26 mouse cellular contexts compared by ENCODE assay signal in the genomic region with DNA sequence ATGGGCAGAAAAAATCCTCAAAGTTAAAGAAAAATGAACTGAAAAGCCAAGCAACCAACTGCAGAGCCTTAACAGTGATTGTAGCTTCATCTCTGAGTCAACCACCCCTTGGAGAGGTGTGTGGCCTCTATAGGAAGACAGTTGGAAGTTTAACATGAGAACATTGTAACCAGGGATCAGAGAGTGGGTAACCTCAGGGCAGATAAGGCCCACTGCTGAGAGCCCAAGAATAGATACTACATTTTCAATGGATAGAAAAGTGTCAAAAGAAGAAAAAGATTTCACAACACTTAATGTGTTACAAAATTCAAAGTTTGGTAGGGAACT. TPM values are rescaled to one million over a fixed set of nuclear protein-coding genes. Genes with fewer than 3 reads are reported as not detected.
DNase-seq lines count a peak whose midpoint lies in the region; ATAC-seq and TF ChIP-seq lines count a peak whose summit lies in the region.
"Had no signal": no experiment of that assay in that cellular context is flagged by ENCODE, and none has a peak within 500 bp of the region (broad histone marks: within the 10 kb centered on the region; RNA-seq: fewer than 3 reads in every experiment).

No protein-coding gene starts in this region.

- H3K36me3 ChIP-seq in forebrain, embryonic 16.5 days (ENCODE audit: control insufficient read depth, insufficient read depth), result no peaks in the 10 kb centered on the region
- H3K36me3 ChIP-seq in forebrain, embryonic 12.5 days (replicated peaks), result no peaks in the 10 kb centered on the region
- H3K36me3 ChIP-seq in hindbrain, postnatal 0 days (ENCODE audit: insufficient read depth, low read length), result no peaks in the 10 kb centered on the region
- no peaks in the 10 kb centered on the region for H3K36me3 ChIP-seq in hindbrain, embryonic 10.5 days
- no peaks in the 10 kb centered on the region for H3K36me3 ChIP-seq in lung, embryonic 16.5 days (ENCODE audit: control insufficient read depth, insufficient read depth, low read length)
- H3K36me3 ChIP-seq: embryonic facial prominence, embryonic 12.5 days; heart, embryonic 12.5 days; limb, embryonic 10.5 days; limb, embryonic 15.5 days; liver, embryonic 13.5 days; midbrain, embryonic 10.5 days; midbrain, embryonic 15.5 days; neural tube, embryonic 12.5 days had no signal

- no peak overlapping the region for H3K27ac ChIP-seq in forebrain, embryonic 16.5 days (ENCODE audit: low read length)
- H3K27ac ChIP-seq in forebrain, embryonic 12.5 days, result no peak overlapping the region
- no peak overlapping the region for H3K27ac ChIP-seq in hindbrain, postnatal 0 days
- no peak overlapping the region for H3K27ac ChIP-seq in hindbrain, embryonic 10.5 days
- no peak overlapping the region for H3K27ac ChIP-seq in lung, embryonic 16.5 days (ENCODE audit: low read length)
- H3K27ac ChIP-seq: embryonic facial prominence, embryonic 12.5 days; heart, adult 2 months; hindbrain, embryonic 14.5 days; limb, embryonic 10.5 days; limb, embryonic 15.5 days; liver, embryonic 13.5 days; midbrain, embryonic 10.5 days; midbrain, embryonic 15.5 days; neural tube, embryonic 12.5 days had no signal

- no peaks in the 10 kb centered on the region for H3K27me3 ChIP-seq in forebrain, embryonic 16.5 days (replicated peaks; ENCODE audit: control insufficient read depth, insufficient read depth, low read length)
- H3K27me3 ChIP-seq in forebrain, embryonic 12.5 days, result no peaks in the 10 kb centered on the region
- no peaks in the 10 kb centered on the region for H3K27me3 ChIP-seq in hindbrain, postnatal 0 days (ENCODE audit: insufficient read depth, low read length)
- no peaks in the 10 kb centered on the region for H3K27me3 ChIP-seq in hindbrain, embryonic 10.5 days (ENCODE audit: insufficient read depth, poor library complexity, severe bottlenecking)
- no peaks in the 10 kb centered on the region for H3K27me3 ChIP-seq in lung, embryonic 16.5 days (ENCODE audit: control insufficient read depth, insufficient read depth, low read depth, low read length)
- H3K27me3 ChIP-seq: embryonic facial prominence, embryonic 12.5 days; heart, embryonic 12.5 days; limb, embryonic 15.5 days; liver, embryonic 13.5 days; midbrain, embryonic 15.5 days; neural tube, embryonic 12.5 days had no signal

- H3K4me3 ChIP-seq in forebrain, embryonic 16.5 days (replicated peaks; ENCODE audit: low read length), result no peak overlapping the region
- no peak overlapping the region for H3K4me3 ChIP-seq in forebrain, embryonic 12.5 days (replicated peaks)
- no peak overlapping the region for H3K4me3 ChIP-seq in hindbrain, postnatal 0 days (ENCODE audit: low read length)
- H3K4me3 ChIP-seq in hindbrain, embryonic 10.5 days, result no peak overlapping the region
- no peak overlapping the region for H3K4me3 ChIP-seq in lung, embryonic 16.5 days (ENCODE audit: low read length)
- H3K4me3 ChIP-seq: embryonic facial prominence, embryonic 12.5 days; heart, adult 2 months; heart, embryonic 12.5 days; limb, embryonic 10.5 days; limb, embryonic 15.5 days; liver, embryonic 13.5 days; midbrain, embryonic 10.5 days; midbrain, embryonic 15.5 days; neural tube, embryonic 12.5 days had no signal

- peak; percentile 50; the same call in 1 of the 2 replicates for ATAC-seq in forebrain, embryonic 16.5 days
- no peak for ATAC-seq in forebrain, embryonic 12.5 days (ENCODE audit: low FRiP score)
- ATAC-seq in hindbrain, postnatal 0 days, result 0 out of 2 replicates have a peak, but pooled peaks have one; percentile 4
- ATAC-seq in lung, embryonic 16.5 days (ENCODE audit: low read depth), result no peak
- ATAC-seq: CD4-positive, CD25-positive, alpha-beta regulatory T cell, adult 4 months; inflammation-experienced regulatory T-cells, adult 6 months; midbrain, embryonic 15.5 days had no signal

- TF ChIP-seq CTCF in hindbrain, postnatal 0 days (IDR thresholded peaks at IDR 0.05; ENCODE audit: low read depth), result no peak

- no peak overlapping the region for H3K9ac ChIP-seq in forebrain, embryonic 16.5 days (replicated peaks; ENCODE audit: low read depth, low read length)
- no peak overlapping the region for H3K9ac ChIP-seq in forebrain, embryonic 12.5 days
- no peak overlapping the region for H3K9ac ChIP-seq in hindbrain, postnatal 0 days (replicated peaks; ENCODE audit: low read length)
- no peak overlapping the region for H3K9ac ChIP-seq in lung, embryonic 16.5 days (ENCODE audit: low read length)
- H3K9ac ChIP-seq: embryonic facial prominence, embryonic 12.5 days; heart, embryonic 12.5 days; hindbrain, embryonic 14.5 days; limb, embryonic 15.5 days; liver, embryonic 13.5 days; midbrain, embryonic 15.5 days; neural tube, embryonic 12.5 days had no signal

- peaks cover 3% of the 10 kb centered on the region; the same call in 1 of the 2 replicates for H3K4me1 ChIP-seq in forebrain, embryonic 16.5 days (replicated peaks; ENCODE audit: control insufficient read depth, insufficient read depth, low read length)
- H3K4me1 ChIP-seq in forebrain, embryonic 12.5 days, result no peaks in the 10 kb centered on the region
- H3K4me1 ChIP-seq in hindbrain, postnatal 0 days (ENCODE audit: insufficient read depth, low read length), result no peaks in the 10 kb centered on the region
- H3K4me1 ChIP-seq in hindbrain, embryonic 10.5 days (replicated peaks), result no peaks in the 10 kb centered on the region
- no peaks in the 10 kb centered on the region for H3K4me1 ChIP-seq in lung, embryonic 16.5 days (replicated peaks; ENCODE audit: control insufficient read depth, insufficient read depth, low read length)
- H3K4me1 ChIP-seq: embryonic facial prominence, embryonic 12.5 days; heart, embryonic 12.5 days; limb, embryonic 10.5 days; limb, embryonic 15.5 days; liver, embryonic 13.5 days; midbrain, embryonic 10.5 days; midbrain, embryonic 15.5 days; neural tube, embryonic 12.5 days had no signal

- H3K9me3 ChIP-seq in forebrain, embryonic 16.5 days (ENCODE audit: control insufficient read depth, low read length), result no peaks in the 10 kb centered on the region
- H3K9me3 ChIP-seq in forebrain, embryonic 12.5 days, result no peaks in the 10 kb centered on the region
- H3K9me3 ChIP-seq in hindbrain, postnatal 0 days (ENCODE audit: low read length), result no peaks in the 10 kb centered on the region
- H3K9me3 ChIP-seq in hindbrain, embryonic 10.5 days, result no peaks in the 10 kb centered on the region
- no peaks in the 10 kb centered on the region for H3K9me3 ChIP-seq in lung, embryonic 16.5 days (ENCODE audit: control insufficient read depth, low read length)
- H3K9me3 ChIP-seq: embryonic facial prominence, embryonic 12.5 days; limb, embryonic 10.5 days; limb, embryonic 15.5 days; liver, embryonic 13.5 days; midbrain, embryonic 10.5 days; midbrain, embryonic 15.5 days; neural tube, embryonic 12.5 days had no signal

- no peak overlapping the region for H3K4me2 ChIP-seq in forebrain, embryonic 16.5 days (ENCODE audit: low read length)
- H3K4me2 ChIP-seq in forebrain, embryonic 12.5 days, result no peak overlapping the region
- H3K4me2 ChIP-seq in hindbrain, postnatal 0 days (ENCODE audit: low read depth, low read length), result no peak overlapping the region
- 0 out of 2 replicates have a peak overlapping the region, but pooled peaks have one; percentile 6 for H3K4me2 ChIP-seq in lung, embryonic 16.5 days (ENCODE audit: low read depth, low read length)
- H3K4me2 ChIP-seq: embryonic facial prominence, embryonic 12.5 days; heart, embryonic 12.5 days; hindbrain, embryonic 14.5 days; limb, embryonic 15.5 days; liver, embryonic 13.5 days; midbrain, embryonic 15.5 days; neural tube, embryonic 12.5 days had no signal

- no peak for DNase-seq in hindbrain, postnatal 0 days (ENCODE audit: low spot score)
- DNase-seq in hindbrain, embryonic 10.5 days (ENCODE audit: low spot score), result no peak
- no peak for DNase-seq in lung, postnatal 25 days (ENCODE audit: low spot score)
- DNase-seq in kidney, postnatal 4 days, result no peak
- DNase-seq: gastrocnemius, postnatal 14 days; heart, adult 2 months; heart, postnatal 4 days; kidney, adult 11 months; kidney, postnatal 14 days; liver, embryonic 13.5 days; lung, adult 18-20 months; spleen, adult 18-20 months; thymus, postnatal 14 days had no signal

RNA-seq across cellular contexts. Expression of a gene that starts 54.6 kb away (rescaled TPM):
- 13.0 and 15.4 TPM in 2 replicates for polyA plus RNA-seq in forebrain, embryonic 16.5 days (2015; fragmentation: Nextera tagmentation; extraction: Ambion mirVana)
- polyA plus RNA-seq in forebrain, embryonic 12.5 days (2016; fragmentation: Nextera tagmentation; extraction: Ambion mirVana), result 15.8 and 16.5 TPM in 2 replicates
- total RNA-seq in hindbrain, postnatal 0 days (2014; rRNA removed), result 2.5 and 4.0 TPM in 2 replicates
- polyA plus RNA-seq in hindbrain, postnatal 0 days (2015; fragmentation: Nextera tagmentation; extraction: Ambion mirVana), result 7.6 and 7.9 TPM in 2 replicates
- polyA plus RNA-seq in hindbrain, embryonic 10.5 days (2016; fragmentation: Nextera tagmentation; extraction: Ambion mirVana), result 11.5 and 15.1 TPM in 2 replicates
- polyA plus RNA-seq in lung, embryonic 16.5 days (2015; fragmentation: Nextera tagmentation; extraction: Ambion mirVana), result 26.7 and 27.4 TPM in 2 replicates

Comparison
In these comparisons a context has a peak if more than half of its experiments do, and no peak if none do; other contexts are left out.
1. ATAC-seq: peak in forebrain, embryonic 16.5 days (single experiment) and hindbrain, postnatal 0 days (single experiment); none in forebrain, embryonic 12.5 days (single experiment) and lung, embryonic 16.5 days (single experiment).